Mouse (Mus musculus) bone marrow, adult 2 months (tissue): ENCODE results near the gene Dnmbp.

ENCODE experiments used
- CTCF ChIP-seq: fragments of 200-500 bp; IDR thresholded peaks from 2 replicates; pipeline ENCODE4 v1.5.1; 2011; ENCODE audit warnings: low read length, control low read depth; ENCODE audit not compliant: control insufficient read depth, insufficient read depth
- POLR2A ChIP-seq: fragments of 200-500 bp; IDR thresholded peaks from 2 replicates; pipeline ENCODE4 v1.6.1; 2011; ENCODE audit warnings: low read depth, mild to moderate bottlenecking, control low read depth, low read length, borderline replicate concordance; ENCODE audit not compliant: control insufficient read depth

GRCm38 (mm10) chr19:43914986-43915385 is 25.0 kb downstream of the Dnmbp start:
- no peak for TF ChIP-seq CTCF
- no peak for TF ChIP-seq POLR2A
